Mouse (Mus musculus) splenic B cell, adult 2 months (primary cell): Measurements from ENCODE around the gene Ddx4.
A peak's percentile ranks its signal among the peaks of the same experiment; 100 is the strongest.
"Not testable (repeated sequence)": the region's sequence is repeated elsewhere in the genome, so short reads cannot be mapped to it uniquely, and the experiment has no call there.

ENCODE experiments used
- DNase-seq: peaks from one replicate; pipeline ENCODE4 v3.0.0-alpha.2; 2011; ENCODE audit warnings: low read depth, low spot score
- H3K27me3 ChIP-seq: 2 replicates; pipeline ENCODE4 v1.6.1; 2012; ENCODE audit warnings: mild to moderate bottlenecking, low read length, moderate library complexity, mixed read lengths; ENCODE audit not compliant: control insufficient read depth, poor library complexity, insufficient read depth, severe bottlenecking
- H3K36me3 ChIP-seq: 2 replicates; pipeline ENCODE4 v1.6.1; 2012; ENCODE audit warnings: mild to moderate bottlenecking, low read length, moderate library complexity, mixed read lengths; ENCODE audit not compliant: control insufficient read depth, poor library complexity, insufficient read depth, severe bottlenecking

The Ddx4 gene

DNA sequence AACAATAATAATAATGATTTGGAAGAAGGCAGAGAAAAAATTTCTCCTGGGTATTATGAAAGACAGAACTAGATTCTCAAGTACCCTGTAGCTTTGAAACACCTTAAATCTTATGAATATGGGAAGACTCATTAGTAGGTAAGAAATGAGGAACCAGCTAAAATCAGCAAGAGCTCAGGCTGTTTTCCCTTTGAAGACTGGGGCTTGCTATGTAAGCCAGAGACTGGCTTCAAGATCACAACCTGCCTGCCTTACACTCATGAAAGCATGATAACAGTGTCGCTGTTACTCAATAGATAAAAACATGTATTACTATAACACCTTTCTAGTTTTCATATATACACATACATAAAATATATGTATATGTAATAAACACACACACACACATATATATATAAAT, 48.4 kb downstream of the Ddx4 start:
- DNase-seq = peak; percentile 9
- H3K36me3 ChIP-seq = no peaks in the 10 kb centered on the region
- H3K27me3 ChIP-seq = no peaks in the 10 kb centered on the region

DNA sequence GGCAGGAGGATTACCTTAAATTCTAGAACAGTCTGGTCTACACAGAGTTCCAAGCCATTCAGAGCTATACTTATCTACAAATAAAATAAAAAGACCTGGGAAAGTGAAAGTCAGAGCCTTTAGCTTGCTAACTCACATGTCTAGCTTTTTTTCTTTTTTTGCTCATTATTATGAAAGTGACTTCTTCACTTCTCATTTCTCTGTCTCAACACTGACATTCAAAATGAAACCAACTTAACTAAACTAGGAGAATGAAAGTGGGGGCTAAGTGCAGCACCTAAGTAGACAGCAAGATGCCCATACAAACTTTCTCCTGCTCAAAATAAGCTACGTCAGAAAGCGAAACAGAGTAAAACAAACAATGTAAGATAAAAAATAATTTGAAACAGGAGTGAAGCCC, 49.7 kb downstream of the Ddx4 start:
- no peaks in the 10 kb centered on the region for H3K36me3 ChIP-seq
- DNase-seq = peak; percentile 16
- H3K27me3 ChIP-seq = no peaks in the 10 kb centered on the region

DNA sequence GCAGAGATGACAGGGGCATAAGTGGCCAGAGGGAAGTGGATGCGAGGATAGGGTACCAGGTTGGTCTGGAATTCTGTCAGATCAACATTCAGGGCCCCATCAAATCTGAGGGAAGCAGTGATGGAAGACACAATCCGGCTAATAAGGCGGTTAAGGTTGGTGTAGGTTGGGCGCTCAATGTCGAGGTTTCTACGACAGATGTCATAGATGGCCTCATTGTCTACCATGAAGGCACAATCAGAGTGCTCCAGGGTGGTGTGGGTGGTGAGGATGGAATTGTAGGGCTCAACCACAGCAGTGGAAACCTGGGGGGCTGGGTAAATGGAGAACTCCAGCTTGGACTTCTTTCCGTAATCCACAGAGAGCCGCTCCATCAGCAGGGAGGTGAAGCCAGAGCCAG, 58.0 kb downstream of the Ddx4 start, which contains the start of gene Il31ra:
Gene Il31ra (minus strand): TSS at position 101 of the 400 bp plus-strand sequence.
- not testable (repeated sequence) for H3K27me3 ChIP-seq, DNase-seq, H3K36me3 ChIP-seq

DNA sequence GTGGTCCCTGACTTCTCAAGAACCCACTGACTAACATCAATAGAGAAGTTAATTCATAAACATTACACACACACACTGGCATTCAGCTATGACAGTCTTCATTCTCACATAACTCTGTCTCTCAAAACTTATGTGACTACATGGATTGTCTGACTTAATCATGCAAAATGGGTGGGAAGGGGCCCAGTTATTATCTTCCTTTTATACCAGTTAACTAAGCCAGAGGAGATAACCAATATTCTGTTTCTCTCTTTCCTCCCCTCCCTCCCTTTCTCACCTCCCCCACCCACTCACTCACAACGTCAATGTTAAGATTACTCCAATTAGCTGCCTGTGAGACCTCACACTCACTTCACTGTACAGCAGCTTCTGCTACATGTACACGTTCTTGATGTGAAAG, 62.0 kb downstream of the Ddx4 start:
- no peak for DNase-seq

DNA sequence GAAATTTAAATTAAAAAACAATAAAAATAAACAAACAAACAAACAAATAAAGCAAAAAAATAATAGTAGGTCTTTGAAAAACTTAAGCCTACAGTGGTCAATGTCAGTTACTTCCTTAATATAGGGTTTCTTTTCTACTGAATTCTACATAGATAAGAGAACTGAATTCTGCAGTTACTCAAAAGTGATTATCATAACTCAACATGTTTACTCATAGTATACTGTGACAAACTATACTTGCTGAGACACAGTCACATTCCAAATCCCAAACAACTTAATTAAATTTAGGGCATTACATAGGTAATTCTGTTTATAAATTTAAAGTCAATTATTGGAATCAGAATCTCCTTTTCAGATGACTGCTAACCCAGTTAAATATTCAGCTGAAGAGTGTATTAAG, 62.6 kb downstream of the Ddx4 start:
- no peaks in the 10 kb centered on the region for H3K36me3 ChIP-seq
- no peaks in the 10 kb centered on the region for H3K27me3 ChIP-seq
- DNase-seq = no peak

More for the DNA sequence above, 62.0 kb downstream of the Ddx4 start:
- Histone ChIP-seq H3K36me3 (no peaks in the 10 kb centered on the region), H3K27me3 (no peaks in the 10 kb centered on the region)

DNA sequence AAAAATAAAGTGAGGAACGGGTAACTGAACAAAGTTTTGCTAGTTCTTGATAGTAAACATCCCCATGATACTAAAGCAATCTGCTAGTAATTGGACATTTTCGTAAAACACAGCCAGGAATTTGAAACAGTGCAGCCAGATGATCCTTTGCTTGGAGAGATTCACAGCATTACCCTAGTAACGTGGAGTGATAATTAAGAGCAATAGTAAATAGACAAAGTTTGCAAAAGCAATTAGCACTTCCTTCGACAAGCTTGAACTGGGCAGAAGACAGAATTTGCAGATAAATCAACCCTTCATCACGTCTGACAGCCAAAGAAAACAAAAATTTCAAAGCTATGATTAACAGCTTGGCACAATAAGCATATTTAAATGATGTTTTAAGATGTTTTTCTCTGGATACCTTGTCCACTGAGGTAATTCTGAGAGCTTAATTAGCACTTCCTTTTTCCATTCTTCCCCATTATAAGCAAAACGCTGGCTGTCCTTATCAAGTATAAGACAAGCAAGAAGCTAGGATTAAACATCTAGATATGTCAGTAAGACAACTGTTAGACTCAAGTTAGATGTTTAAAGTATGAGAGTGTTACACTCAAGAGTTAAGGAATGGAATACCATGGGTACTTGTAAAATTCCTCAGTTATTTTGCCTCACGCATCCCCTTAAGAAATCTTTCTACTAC, 67.6 kb downstream of the Ddx4 start:
- H3K36me3 ChIP-seq = no peaks in the 10 kb centered on the region
- DNase-seq = no peak
- H3K27me3 ChIP-seq = no peaks in the 10 kb centered on the region; the same call in 1 of the 2 replicates

DNA sequence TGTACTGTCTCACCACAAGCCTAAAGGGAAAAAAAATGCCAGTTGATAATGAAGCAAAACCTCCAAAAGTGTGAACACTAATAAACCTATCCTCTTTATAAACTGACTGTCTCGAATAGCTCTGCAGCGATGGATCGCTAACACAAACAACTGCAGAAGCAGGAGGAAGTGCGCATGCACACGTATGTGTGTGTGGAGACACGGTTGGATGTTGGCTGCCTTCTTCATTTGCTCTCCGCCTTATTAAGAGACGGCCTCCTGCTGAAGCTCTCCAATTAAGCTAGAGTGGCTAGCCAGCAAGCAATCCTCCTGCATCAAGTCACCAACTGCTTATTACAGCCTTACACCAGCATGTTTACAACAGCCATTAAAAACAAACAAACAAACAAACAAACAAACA, 70.0 kb downstream of the Ddx4 start:
- H3K27me3 ChIP-seq = no peaks in the 10 kb centered on the region; the same call in 1 of the 2 replicates
- no peak for DNase-seq
- no peaks in the 10 kb centered on the region for H3K36me3 ChIP-seq

DNA sequence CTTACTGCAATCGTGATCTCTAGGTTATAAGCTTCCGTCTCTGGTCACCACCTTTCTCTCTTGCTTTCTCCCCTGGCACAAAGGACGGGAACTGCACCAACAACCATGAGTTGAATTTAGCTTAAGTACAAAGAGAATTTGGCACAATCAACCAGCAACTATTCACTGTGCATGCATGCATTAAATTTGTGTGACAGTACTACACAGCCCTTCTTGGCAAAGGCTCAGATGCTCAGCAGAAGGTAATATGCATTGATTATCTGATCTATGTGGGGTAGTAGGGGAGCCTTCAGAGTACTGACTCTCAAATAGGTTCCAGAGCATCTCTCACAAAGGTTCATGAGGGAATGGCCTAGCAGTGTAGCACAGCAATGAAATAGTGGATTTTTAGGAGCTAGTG, 70.5 kb downstream of the Ddx4 start:
- Histone ChIP-seq H3K27me3 (no peaks in the 10 kb centered on the region; the same call in 1 of the 2 replicates), H3K36me3 (no peaks in the 10 kb centered on the region)
- DNase-seq = no peak

DNA sequence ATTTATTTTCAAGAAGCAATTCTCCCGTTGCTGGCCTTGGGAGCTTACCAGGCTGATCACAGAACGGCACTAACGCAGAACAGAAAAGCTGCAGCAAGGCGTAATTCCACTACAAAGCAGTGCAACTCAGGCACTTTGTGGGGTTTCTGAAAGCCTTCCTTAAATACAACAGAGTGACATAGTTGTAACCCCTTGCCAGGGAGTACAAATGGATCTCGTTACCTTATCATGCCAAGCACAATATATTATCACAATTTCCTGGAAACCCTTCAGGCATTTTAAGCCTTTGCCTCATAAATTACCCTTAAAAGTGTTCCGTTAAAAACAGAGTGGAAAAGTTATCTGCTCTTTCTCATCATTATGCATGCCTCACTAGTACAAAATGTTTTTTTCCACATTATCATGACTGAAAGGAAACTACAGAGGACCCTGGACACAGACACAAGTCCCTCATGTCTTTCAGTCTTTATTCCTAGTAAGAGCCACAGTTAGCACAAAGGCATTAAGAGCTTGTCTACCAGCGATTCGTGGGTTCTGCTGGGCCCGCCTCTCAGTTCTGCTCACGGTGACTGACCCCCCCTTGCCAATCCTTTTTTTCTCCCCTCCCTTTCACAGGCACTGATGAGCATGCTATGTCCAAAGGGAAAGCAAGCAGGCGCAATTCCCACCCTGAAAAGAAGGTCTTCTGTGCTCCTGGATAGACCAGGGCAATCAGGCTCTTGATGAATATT, 71.5 kb downstream of the Ddx4 start:
- no peaks in the 10 kb centered on the region; the same call in 1 of the 2 replicates for H3K27me3 ChIP-seq
- DNase-seq = no peak
- H3K36me3 ChIP-seq = no peaks in the 10 kb centered on the region

DNA sequence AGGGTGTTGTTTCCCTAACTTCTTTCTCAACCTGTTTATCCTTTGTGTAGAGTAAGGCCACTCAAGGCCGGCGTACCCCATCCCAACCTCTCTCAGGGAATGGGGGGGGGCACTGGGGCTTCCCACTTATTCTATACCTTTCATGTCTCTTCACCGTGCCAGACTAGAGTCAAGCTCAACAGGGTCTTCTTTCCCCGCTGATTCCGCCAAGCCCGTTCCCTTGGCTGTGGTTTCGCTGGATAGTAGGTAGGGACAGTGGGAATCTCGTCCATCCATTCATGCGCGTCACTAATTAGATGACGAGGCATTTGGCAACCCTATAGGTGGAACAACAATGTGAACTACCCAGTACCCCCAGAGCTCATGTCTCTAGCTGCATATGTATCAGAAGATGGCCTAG, 74.2 kb downstream of the Ddx4 start:
- DNase-seq, H3K36me3 ChIP-seq, H3K27me3 ChIP-seq: not testable (repeated sequence)

DNA sequence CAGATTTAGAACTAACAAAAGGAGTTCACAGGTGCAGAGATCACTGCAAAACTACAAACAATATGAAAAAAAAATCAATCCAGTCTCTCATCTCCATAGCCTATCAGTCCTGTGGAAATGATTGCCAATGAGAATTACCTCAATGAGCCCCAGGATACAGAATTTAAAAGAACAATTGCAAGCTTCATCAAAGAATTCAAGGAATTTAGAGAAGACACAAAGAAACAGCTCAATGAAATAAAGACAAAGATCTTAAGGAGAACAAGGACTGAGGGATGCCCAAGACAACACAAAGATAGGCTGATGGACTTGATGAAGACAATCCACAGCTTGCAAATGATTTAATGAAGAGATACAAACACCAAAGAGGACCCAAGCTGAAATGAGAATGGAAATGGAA, 78.5 kb downstream of the Ddx4 start:
- Histone ChIP-seq H3K36me3 (no peaks in the 10 kb centered on the region), H3K27me3 (no peaks in the 10 kb centered on the region)
- DNase-seq = no peak

DNA sequence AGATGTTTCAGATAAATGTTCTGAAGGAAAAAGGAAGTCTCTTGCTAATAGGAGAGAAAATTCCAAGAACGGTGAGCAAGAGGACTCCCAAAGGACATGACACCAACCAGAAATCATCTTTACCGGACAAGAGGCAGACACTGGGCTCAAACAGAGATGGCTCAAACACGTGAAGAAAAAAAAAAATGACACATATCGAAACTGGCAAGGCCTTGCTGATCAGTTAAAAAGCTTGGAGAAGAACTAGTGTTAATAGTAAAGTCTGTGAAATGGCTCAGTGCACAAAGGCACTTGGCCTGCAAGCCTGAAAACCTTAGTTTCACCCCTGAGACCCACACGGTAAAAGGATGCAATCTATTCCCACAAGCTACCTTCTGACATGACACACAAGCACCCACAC, 81.5 kb downstream of the Ddx4 start:
- Histone ChIP-seq H3K27me3 (peaks cover under 1% of the 10 kb centered on the region; the same call in 1 of the 2 replicates), H3K36me3 (no peaks in the 10 kb centered on the region)
- DNase-seq = no peak

DNA sequence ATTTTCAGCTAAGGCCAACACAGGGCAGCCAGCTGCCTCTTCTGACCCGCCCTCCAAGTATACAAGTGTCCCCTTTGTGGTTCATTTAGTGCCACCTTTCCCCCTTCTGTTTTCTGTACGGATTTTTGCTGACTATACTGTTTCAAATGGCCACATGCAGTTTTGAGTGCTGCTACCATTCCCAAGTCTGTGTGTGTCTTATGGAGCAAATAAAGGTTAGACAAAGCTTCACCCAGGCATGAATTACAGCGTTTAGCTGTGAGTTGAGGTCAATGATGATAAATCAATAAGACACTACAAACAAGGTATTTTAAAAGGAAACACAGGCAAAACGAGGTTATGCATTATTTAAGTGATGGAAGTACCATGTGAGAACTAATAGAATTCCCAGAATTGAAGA, 82.7 kb downstream of the Ddx4 start:
- Histone ChIP-seq H3K27me3 (peaks cover 2% of the 10 kb centered on the region; the same call in 1 of the 2 replicates), H3K36me3 (no peaks in the 10 kb centered on the region)
- DNase-seq = no peak

DNA sequence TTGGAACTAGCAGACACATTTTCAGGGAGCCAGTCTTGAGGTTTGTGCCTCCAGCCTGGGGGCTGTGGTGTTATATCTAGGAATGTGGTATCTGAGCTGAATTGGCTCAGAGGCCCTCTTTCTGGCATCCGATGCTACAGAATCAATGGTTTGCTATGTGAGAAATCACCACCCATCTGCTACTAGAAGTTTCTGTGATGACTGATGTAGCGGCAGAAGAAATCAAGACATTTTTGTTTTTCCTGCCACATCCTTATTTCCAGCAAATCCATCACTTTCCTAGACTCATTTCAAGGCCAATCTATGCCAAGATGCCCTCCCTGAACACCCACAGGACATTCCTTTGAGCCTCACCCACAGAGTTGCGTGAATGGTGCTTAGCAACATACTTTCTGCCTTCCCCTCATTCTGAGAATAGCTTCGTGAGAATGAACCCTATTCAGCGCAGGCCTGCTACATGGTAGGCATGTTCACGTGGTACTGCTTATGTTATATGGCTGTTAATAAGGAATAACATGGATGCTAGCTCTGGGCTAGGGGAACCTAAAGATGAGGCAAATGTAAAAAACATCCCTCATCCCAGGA, 91.6 kb downstream of the Ddx4 start:
- no peaks in the 10 kb centered on the region for H3K36me3 ChIP-seq
- DNase-seq = no peak
- H3K27me3 ChIP-seq = 0 out of 2 replicates have a peak, but pooled peaks cover under 1% of the 10 kb centered on the region

DNA sequence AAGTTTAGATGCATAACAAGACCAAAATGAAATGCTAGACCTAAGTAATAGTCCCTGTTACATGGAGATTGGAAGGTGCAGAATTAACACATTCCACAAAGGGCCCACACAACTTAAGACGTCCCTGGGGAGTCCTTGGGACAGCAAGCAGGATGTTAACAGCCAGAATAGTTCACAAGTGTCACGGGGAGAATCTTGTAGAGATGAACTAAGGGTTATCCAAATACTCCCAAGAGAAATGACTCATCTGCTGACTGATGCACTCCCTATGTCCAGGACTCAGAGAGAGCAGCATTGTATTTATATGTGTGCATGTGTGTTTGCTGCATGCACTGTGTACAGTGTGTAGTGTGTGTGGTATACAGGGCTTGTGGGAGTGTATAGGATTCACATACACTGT, 95.8 kb downstream of the Ddx4 start:
- Histone ChIP-seq H3K36me3 (no peaks in the 10 kb centered on the region), H3K27me3 (no peaks in the 10 kb centered on the region)
- DNase-seq = no peak
